Mouse (Mus musculus) heart, postnatal 0 days (tissue): ENCODE results near the gene Tbr1. TPM values are rescaled to one million over a fixed set of nuclear protein-coding genes. Genes with fewer than 3 reads are reported as not detected.

Experiments
- ATAC-seq: fragments of 200-750 bp; cut with Nextera tagmentation; 2 replicates; pipeline ENCODE4 v1.8.0; 2017; ENCODE audit warnings: low read depth, moderate number of reproducible peaks, moderate library complexity; ENCODE audit not compliant: insufficient read depth
- DNase-seq: peaks from one replicate; pipeline ENCODE4 v3.0.0-alpha.2; 2016; ENCODE audit warnings: low spot score
- H3K27ac ChIP-seq: fragments of 300-500 bp; sonication (generic); 2 replicates; pipeline ENCODE4 v1.5.1; 2014; ENCODE audit warnings: low read depth, mild to moderate bottlenecking
- H3K27me3 ChIP-seq: fragments of 300-500 bp; sonication (generic); 2 replicates; pipeline ENCODE4 v1.6.1; 2014; ENCODE audit warnings: low read length, mixed read lengths; ENCODE audit not compliant: control insufficient read depth, insufficient read depth
- H3K36me3 ChIP-seq: fragments of 300-500 bp; sonication (generic); replicated peaks from 2 replicates; pipeline ENCODE4 v1.6.1; 2014; ENCODE audit warnings: low read length, mixed read lengths; ENCODE audit not compliant: control insufficient read depth, insufficient read depth
- H3K4me1 ChIP-seq: fragments of 300-500 bp; sonication (generic); 2 replicates; pipeline ENCODE4 v1.6.1; 2014; ENCODE audit warnings: antibody characterized with exemption; ENCODE audit not compliant: control insufficient read depth, insufficient read depth
- H3K4me2 ChIP-seq: fragments of 300-500 bp; sonication (generic); 2 replicates; pipeline ENCODE4 v1.6.1; 2014; ENCODE audit warnings: low read depth, mild to moderate bottlenecking, low read length, moderate library complexity
- H3K4me3 ChIP-seq: fragments of 300-500 bp; sonication (generic); 2 replicates; pipeline ENCODE4 v1.5.1; 2014; ENCODE audit warnings: low read depth, low read length
- H3K9ac ChIP-seq: fragments of 300-500 bp; sonication (generic); replicated peaks from 2 replicates; pipeline ENCODE4 v1.6.1; 2014; ENCODE audit warnings: low read depth, low read length, mixed read lengths
- H3K9me3 ChIP-seq: fragments of 300-500 bp; sonication (generic); replicated peaks from 2 replicates; pipeline ENCODE4 v1.6.1; 2016; ENCODE audit warnings: low read length; ENCODE audit not compliant: control insufficient read depth
- CTCF ChIP-seq: IDR thresholded peaks from 2 replicates; pipeline ENCODE4 v1.5.1; 2016; ENCODE audit warnings: antibody characterized with exemption, control low read depth, low read depth
- EP300 ChIP-seq: IDR thresholded peaks from 2 replicates; pipeline ENCODE4 v1.6.1; 2016; ENCODE audit warnings: antibody characterized with exemption, low read depth
- WGBS: fragments of 180-500 bp; shearing (Covaris S2); extraction: QIAGEN DNeasy Blood & Tissue Kit; methylation state at CpG from one replicate; pipeline ENCODE4 v1.1.7; 2014; 5-methylcytosine and 5-hydroxymethylcytosine counted together
- polyA plus RNA-seq: library from polyadenylated mRNA; unstranded; fragments of >200 nt; fragmentation: Nextera tagmentation; extraction: Ambion mirVana; gene quantifications from 2 replicates; pipeline ENCODE4 v1.2.1, GENCODE M21; 2015
- total RNA-seq: library from RNA; depleted of rRNA; stranded (reverse); fragments of >200 nt; gene quantifications from 2 replicates; pipeline ENCODE4 v1.2.3, GENCODE M21; 2014; ENCODE audit warnings: low replicate concordance

The Tbr1 gene
- total and polyA plus RNA-seq, 2 experiments from 2014 or later: 0.07 TPM; not detected in 1

- Histone ChIP-seq H3K9ac (no peak overlapping the region), H3K4me1 (peaks cover 5% of the 10 kb centered on the region; the same call in 1 of the 2 replicates), H3K36me3 (no peaks in the 10 kb centered on the region; the same call in 1 of the 2 replicates), H3K27me3 (peaks cover 75% of the 10 kb centered on the region), H3K9me3 (no peaks in the 10 kb centered on the region), H3K4me2 (no peak overlapping the region), H3K4me3 (0 out of 2 replicates have a peak overlapping the region, but pooled peaks have one; percentile 17), H3K27ac (no peak overlapping the region)
- 3% methylated on average over 10 of the region's 10 CpGs for WGBS
- no peak for DNase-seq
- no peak for ATAC-seq
- TF ChIP-seq CTCF (no peak), EP300 (no peak)
Measured at GRCm38 (mm10) chr2:61804382-61804840, 1.7 kb downstream of the Tbr1 start.

GRCm38 (mm10) chr2:61804841-61805540, 2.3 kb downstream of the Tbr1 start:
- Histone ChIP-seq H3K4me3 (peak overlapping the region; percentile 17; the same call in 1 of the 2 replicates), H3K27me3 (peaks cover 81% of the 10 kb centered on the region), H3K27ac (no peak overlapping the region), H3K4me1 (peaks cover 5% of the 10 kb centered on the region; the same call in 1 of the 2 replicates), H3K36me3 (no peaks in the 10 kb centered on the region; the same call in 1 of the 2 replicates), H3K9me3 (no peaks in the 10 kb centered on the region), H3K9ac (no peak overlapping the region), H3K4me2 (0 out of 2 replicates have a peak overlapping the region, but pooled peaks have one; percentile 9)
- no peak for DNase-seq
- no peak for TF ChIP-seq CTCF
- no peak for TF ChIP-seq EP300
- 0 out of 2 replicates have a peak, but pooled peaks have one; percentile 33 for ATAC-seq
- WGBS: 1% methylated on average over 39 of the region's 39 CpGs

GRCm38 (mm10) chr2:61805541-61806345, 3.0 kb downstream of the Tbr1 start:
- ATAC-seq (no peak), DNase-seq (no peak)
- Histone ChIP-seq H3K27me3 (peaks cover 89% of the 10 kb centered on the region), H3K9ac (no peak overlapping the region), H3K9me3 (no peaks in the 10 kb centered on the region), H3K27ac (no peak overlapping the region), H3K4me2 (0 out of 2 replicates have a peak overlapping the region, but pooled peaks have one; percentile 9), H3K4me3 (peak overlapping the region; percentile 17; the same call in 1 of the 2 replicates), H3K36me3 (no peaks in the 10 kb centered on the region), H3K4me1 (peaks cover 5% of the 10 kb centered on the region; the same call in 1 of the 2 replicates)
- TF ChIP-seq CTCF: no peak
- WGBS: 3% methylated on average over 34 of the region's 39 CpGs

- Histone ChIP-seq H3K9ac (no peak overlapping the region), H3K4me3 (no peak overlapping the region), H3K27me3 (peaks cover 95% of the 10 kb centered on the region), H3K9me3 (no peaks in the 10 kb centered on the region), H3K27ac (no peak overlapping the region), H3K4me1 (peaks cover 5% of the 10 kb centered on the region; the same call in 1 of the 2 replicates), H3K36me3 (no peaks in the 10 kb centered on the region), H3K4me2 (no peak overlapping the region)
- TF ChIP-seq EP300: no peak
- TF ChIP-seq CTCF: no peak
- WGBS: 8% methylated on average over 3 of the region's 3 CpGs
- ATAC-seq: no peak
- no peak for DNase-seq
Measured at GRCm38 (mm10) chr2:61806346-61806825, 3.7 kb downstream of the Tbr1 start.

- 2% methylated on average over 22 of the region's 22 CpGs for WGBS
- no peaks in the 10 kb centered on the region for H3K9me3 ChIP-seq
- no peak overlapping the region for H3K4me3 ChIP-seq
- H3K36me3 ChIP-seq: no peaks in the 10 kb centered on the region
- TF ChIP-seq EP300 (no peak), CTCF (no peak)
- no peak overlapping the region for H3K9ac ChIP-seq
- ATAC-seq (no peak; the same call in 1 of the 2 replicates), DNase-seq (no peak)
- peaks cover 96% of the 10 kb centered on the region for H3K27me3 ChIP-seq
- no peak overlapping the region for H3K27ac ChIP-seq
- H3K4me1 ChIP-seq: peaks cover 5% of the 10 kb centered on the region; the same call in 1 of the 2 replicates
- H3K4me2 ChIP-seq: no peak overlapping the region
Measured at GRCm38 (mm10) chr2:61807151-61807550, 4.4 kb downstream of the Tbr1 start.
